Mouse (Mus musculus) CH12.LX (cell line): ENCODE measurements at regions not wholly inside any gene's neighbourhood (a gene's known extent, or its start where the extent isn't known, plus 50 kb on each side); places are given as distances from the start of the nearest gene placed in this dataset.
A peak's percentile ranks its signal among the peaks of the same experiment; 100 is the strongest.

Source experiments
- DNase-seq: peaks from one replicate; pipeline ENCODE4 v3.0.0-alpha.2; 2013; ENCODE audit errors: extremely low read depth
- H3K27ac ChIP-seq: 2 replicates; pipeline ENCODE4 v1.5.1; 2012; ENCODE audit warnings: low read depth, mild to moderate bottlenecking, control low read depth, moderate library complexity; ENCODE audit not compliant: insufficient read depth
- H3K27me3 ChIP-seq: replicated peaks from 2 replicates; pipeline ENCODE3; 2012; ENCODE audit warnings: inconsistent platforms
- H3K36me3 ChIP-seq, 2 experiments: replicated peaks in 1 of 2; 2 replicates each; pipeline versions ENCODE3 to v1.6.1; 2012; ENCODE audit warnings: inconsistent platforms in 1 of 2, low read length in 1 of 2, mild to moderate bottlenecking in 1 of 2, mixed read lengths in 1 of 2, moderate library complexity in 1 of 2; ENCODE audit not compliant: control insufficient read depth in 1 of 2, insufficient read depth in 1 of 2
- H3K4me1 ChIP-seq, 2 experiments: 2 replicates each; pipeline ENCODE4 v1.6.1; 2012; ENCODE audit warnings: inconsistent platforms in 1 of 2, moderate library complexity in 1 of 2; ENCODE audit not compliant: insufficient read depth in 2 of 2, control insufficient read depth in 1 of 2
- H3K4me2 ChIP-seq: 2 replicates; pipeline ENCODE4 v1.6.1; 2012; ENCODE audit warnings: low read depth, mild to moderate bottlenecking, control low read depth; ENCODE audit not compliant: poor library complexity, insufficient read depth, severe bottlenecking
- H3K4me3 ChIP-seq, 3 experiments: fragments of 150-350 bp in 1 of 3; sonication (generic) in 1 of 3; replicated peaks in 1 of 3; 2 replicates each; pipeline versions ENCODE3 to v1.5.1; 2011 to 2012; ENCODE audit warnings: low read depth in 2 of 3, low read length in 2 of 3, mild to moderate bottlenecking in 2 of 3, moderate library complexity in 2 of 3, control low read depth in 1 of 3, improper control_type of control experiment in 1 of 3, inconsistent platforms in 1 of 3, mixed read lengths in 1 of 3; ENCODE audit not compliant: poor library complexity in 1 of 3
- H3K79me2 ChIP-seq: replicated peaks from 2 replicates; pipeline ENCODE4 v1.6.1; 2012; ENCODE audit warnings: mild to moderate bottlenecking, moderate library complexity; ENCODE audit not compliant: control insufficient read depth, poor library complexity, insufficient read depth, severe bottlenecking; ENCODE audit errors: extremely low read depth
- H3K9ac ChIP-seq: 2 replicates; pipeline ENCODE4 v1.6.1; 2012; ENCODE audit warnings: low read depth, mild to moderate bottlenecking, control low read depth, moderate library complexity; ENCODE audit not compliant: insufficient read depth
- H3K9me3 ChIP-seq: replicated peaks from 2 replicates; pipeline ENCODE3; 2012; ENCODE audit warnings: low read length, inconsistent platforms, mixed read lengths
- BHLHE40 ChIP-seq: IDR thresholded peaks from 2 replicates; pipeline ENCODE4 v1.6.1; 2011; ENCODE audit warnings: mild to moderate bottlenecking, low read depth, low read length, improper control_type of control experiment
- CHD1 ChIP-seq: IDR thresholded peaks from 2 replicates; pipeline ENCODE4 v1.6.1; 2012; ENCODE audit warnings: low read depth, low read length, improper control_type of control experiment, inconsistent platforms
- CHD2 ChIP-seq: IDR thresholded peaks from 2 replicates; pipeline ENCODE4 v1.6.1; 2011; ENCODE audit warnings: low read length, improper control_type of control experiment
- CTCF ChIP-seq, 2 experiments: IDR thresholded peaks in 1 of 2; conservative IDR thresholded peaks in 1 of 2; 2 replicates each; pipeline ENCODE4 v1.5.1; 2011 to 2012; ENCODE audit warnings: low read depth in 2 of 2, low read length in 2 of 2, improper control_type of control experiment in 1 of 2, inconsistent platforms in 1 of 2, mild to moderate bottlenecking in 1 of 2, moderate library complexity in 1 of 2
- E2F4 ChIP-seq: IDR thresholded peaks from 2 replicates; pipeline ENCODE4 v1.6.1; 2011; ENCODE audit warnings: low read depth, low read length, improper control_type of control experiment; ENCODE audit not compliant: insufficient replicate concordance
- EP300 ChIP-seq: IDR thresholded peaks from 2 replicates; pipeline ENCODE4 v1.6.1; 2011; ENCODE audit warnings: low read length, improper control_type of control experiment
- ETS1 ChIP-seq: conservative IDR thresholded peaks from 2 replicates; pipeline ENCODE4 v1.6.1; 2012; ENCODE audit warnings: low read depth, mild to moderate bottlenecking, inconsistent platforms, low read length, improper control_type of control experiment, moderate library complexity
- GABPA ChIP-seq: IDR thresholded peaks from 2 replicates; pipeline ENCODE4 v1.6.1; 2012; ENCODE audit warnings: low read depth, low read length, improper control_type of control experiment, inconsistent platforms; ENCODE audit not compliant: insufficient replicate concordance
- HCFC1 ChIP-seq: IDR thresholded peaks from 2 replicates; pipeline ENCODE4 v1.6.1; 2012; ENCODE audit warnings: low read depth, mild to moderate bottlenecking, inconsistent platforms, low read length, improper control_type of control experiment
- IRF4 ChIP-seq: IDR thresholded peaks from 2 replicates; pipeline ENCODE4 v1.6.1; 2014; ENCODE audit warnings: low read depth, mild to moderate bottlenecking, inconsistent platforms, low read length, improper control_type of control experiment
- JUN ChIP-seq: IDR thresholded peaks from 2 replicates; pipeline ENCODE4 v1.6.1; 2011; ENCODE audit warnings: low read depth, mild to moderate bottlenecking, low read length, improper control_type of control experiment, moderate library complexity; ENCODE audit not compliant: insufficient read depth
- JUND ChIP-seq: conservative IDR thresholded peaks from 2 replicates; pipeline ENCODE4 v1.6.1; 2011; ENCODE audit warnings: low read depth, low read length, improper control_type of control experiment
- KAT2A ChIP-seq: IDR thresholded peaks from 2 replicates; pipeline ENCODE4 v1.6.1; 2012; ENCODE audit warnings: low read length, improper control_type of control experiment, inconsistent platforms; ENCODE audit not compliant: insufficient replicate concordance
- MAX ChIP-seq: IDR thresholded peaks from 2 replicates; pipeline ENCODE4 v1.6.1; 2011; ENCODE audit warnings: low read length, improper control_type of control experiment
- MAZ ChIP-seq: IDR thresholded peaks from 2 replicates; pipeline ENCODE4 v1.6.1; 2012; ENCODE audit warnings: low read depth, mild to moderate bottlenecking, inconsistent platforms, low read length, improper control_type of control experiment, moderate library complexity
- MEF2A ChIP-seq: IDR thresholded peaks from 2 replicates; pipeline ENCODE4 v1.6.1; 2014; ENCODE audit warnings: low read depth, mild to moderate bottlenecking, inconsistent platforms, low read length, improper control_type of control experiment, borderline replicate concordance
- MXI1 ChIP-seq: IDR thresholded peaks from 2 replicates; pipeline ENCODE4 v1.6.1; 2011; ENCODE audit warnings: mild to moderate bottlenecking, low read depth, low read length, improper control_type of control experiment
- NELFE ChIP-seq: IDR thresholded peaks from 2 replicates; pipeline ENCODE4 v1.6.1; 2011; ENCODE audit warnings: low read depth, low read length, improper control_type of control experiment
- NRF1 ChIP-seq: IDR thresholded peaks from 2 replicates; pipeline ENCODE4 v1.6.1; 2014; ENCODE audit warnings: low read depth, mild to moderate bottlenecking, inconsistent platforms, low read length, improper control_type of control experiment, moderate library complexity
- PAX5 ChIP-seq: IDR thresholded peaks from 2 replicates; pipeline ENCODE4 v1.6.1; 2012; ENCODE audit warnings: low read length, inconsistent platforms, mixed read lengths
- POLR2A ChIP-seq: IDR thresholded peaks from 2 replicates; pipeline ENCODE4 v1.6.1; 2011; ENCODE audit warnings: low read depth, mild to moderate bottlenecking, improper control_type of control experiment, low read length
- POLR2AphosphoS2 ChIP-seq: IDR thresholded peaks from 2 replicates; pipeline ENCODE4 v1.6.1; 2011; ENCODE audit warnings: low read depth, low read length, improper control_type of control experiment
- RAD21 ChIP-seq: IDR thresholded peaks from 2 replicates; pipeline ENCODE4 v1.6.1; 2011; ENCODE audit warnings: low read depth, mild to moderate bottlenecking, low read length, improper control_type of control experiment, moderate library complexity
- RCOR1 ChIP-seq: conservative IDR thresholded peaks from 2 replicates; pipeline ENCODE4 v1.6.1; 2012; ENCODE audit warnings: low read depth, mild to moderate bottlenecking, inconsistent platforms, low read length, improper control_type of control experiment
- SIN3A ChIP-seq: IDR thresholded peaks from 2 replicates; pipeline ENCODE4 v1.6.1; 2012; ENCODE audit warnings: low read length, improper control_type of control experiment, inconsistent platforms
- SMC3 ChIP-seq: IDR thresholded peaks from 2 replicates; pipeline ENCODE4 v1.6.1; 2011; ENCODE audit warnings: low read depth, low read length, improper control_type of control experiment
- TBP ChIP-seq: conservative IDR thresholded peaks from 2 replicates; pipeline ENCODE4 v1.6.1; 2011; ENCODE audit warnings: low read depth, low read length, improper control_type of control experiment
- TCF12 ChIP-seq: IDR thresholded peaks from 2 replicates; pipeline ENCODE4 v1.6.1; 2014; ENCODE audit warnings: low read depth, mild to moderate bottlenecking, inconsistent platforms, low read length, improper control_type of control experiment
- UBTF ChIP-seq: IDR thresholded peaks from 2 replicates; pipeline ENCODE4 v1.6.1; 2012; ENCODE audit warnings: low read depth, mild to moderate bottlenecking, inconsistent platforms, low read length, improper control_type of control experiment, moderate library complexity
- USF1 ChIP-seq: IDR thresholded peaks from 2 replicates; pipeline ENCODE4 v1.6.1; 2014; ENCODE audit warnings: low read depth, mild to moderate bottlenecking, inconsistent platforms, low read length, improper control_type of control experiment
- USF2 ChIP-seq: conservative IDR thresholded peaks from 2 replicates; pipeline ENCODE4 v1.6.1; 2011; ENCODE audit warnings: low read depth, low read length, improper control_type of control experiment
- ZC3H11A ChIP-seq: IDR thresholded peaks from 2 replicates; pipeline ENCODE4 v1.6.1; 2012; ENCODE audit warnings: low read depth, mild to moderate bottlenecking, inconsistent platforms, low read length, improper control_type of control experiment
- ZKSCAN1 ChIP-seq: IDR thresholded peaks from 2 replicates; pipeline ENCODE4 v1.6.1; 2012; ENCODE audit warnings: low read depth, inconsistent platforms, low read length, improper control_type of control experiment, borderline replicate concordance
- ZMIZ1 ChIP-seq: IDR thresholded peaks from 2 replicates; pipeline ENCODE4 v1.6.1; 2012; ENCODE audit warnings: low read depth, mild to moderate bottlenecking, inconsistent platforms, low read length, improper control_type of control experiment
- ZNF384 ChIP-seq: IDR thresholded peaks from 2 replicates; pipeline ENCODE4 v1.6.1; 2012; ENCODE audit warnings: low read depth, low read length, improper control_type of control experiment, inconsistent platforms
- dilution Hi-C: fragments of 300-500 bp; cut with MboI; formaldehyde crosslinking; loops from 2 replicates; pipeline ENCODE4 v1.14.3; 2020; ENCODE audit warnings: low sequenced_read_pairs; ENCODE audit not compliant: extremely low pct_unique_long_range_greater_than_20kb, extremely low pct_ligation_motif_present
- in situ Hi-C: fragments of 300-500 bp; cut with MboI; formaldehyde crosslinking; loops from 3 replicates; pipeline ENCODE4 v1.14.3; 2019; ENCODE audit warnings: low sequenced_read_pairs, low pct_ligation_motif_present, low pct_unique_long_range_greater_than_20kb, mixed read lengths

- peak overlapping the region in 1 of 3 experiments; percentile 30 for H3K4me3 ChIP-seq
- H3K4me1 ChIP-seq = peaks cover 30 to 55% of the 10 kb centered on the region in 2 experiments
- peak overlapping the region; percentile 95 for H3K27ac ChIP-seq
- H3K9me3 ChIP-seq = peaks cover 3% of the 10 kb centered on the region
- H3K4me2 ChIP-seq = peak overlapping the region; percentile 63
- H3K9ac ChIP-seq = peak overlapping the region; percentile 29; the same call in 1 of the 2 replicates
- peaks cover 6% of the 10 kb centered on the region for H3K79me2 ChIP-seq
- no peaks in the 10 kb centered on the region for H3K27me3 ChIP-seq
- dilution Hi-C loops (no loop called here), in situ Hi-C loops (no loop called here)
- no peak for TF ChIP-seq ZKSCAN1
- TF ChIP-seq KAT2A = no peak
- TF ChIP-seq MAX = no peak
- TF ChIP-seq RCOR1 = no peak
- TF ChIP-seq HCFC1 = no peak
- TF ChIP-seq SMC3 = no peak
- 0 out of 2 replicates have a peak, but pooled peaks have one; percentile 12 for TF ChIP-seq IRF4
- TF ChIP-seq BHLHE40 = no peak
- no peak for TF ChIP-seq UBTF
- TF ChIP-seq EP300 = peak; percentile 24; the same call in 1 of the 2 replicates
- no peak for TF ChIP-seq TCF12
- no peak; the same call in 1 of the 2 replicates for TF ChIP-seq JUND
- TF ChIP-seq MAZ = no peak
- TF ChIP-seq CHD2 = peak; percentile 79; the same call in 1 of the 2 replicates
- TF ChIP-seq POLR2AphosphoS2 = no peak
- no peak for TF ChIP-seq CTCF (conservative IDR thresholded peaks at IDR 0.05 in 1 of 2, IDR thresholded peaks at IDR 0.05 in 1 of 2; ENCODE audit: low read depth in 2 of 2, low read length in 2 of 2)
- TF ChIP-seq NRF1 = no peak
- TF ChIP-seq RAD21 = no peak
- no peak for TF ChIP-seq NELFE
- no peak for TF ChIP-seq ZMIZ1
- no peak for TF ChIP-seq CHD1
- TF ChIP-seq ZNF384 = no peak
- 0 out of 2 replicates have a peak, but pooled peaks have one; percentile 43 for TF ChIP-seq TBP
- no peak for TF ChIP-seq ETS1
- no peak for TF ChIP-seq GABPA
- no peak for TF ChIP-seq E2F4
- TF ChIP-seq ZC3H11A = no peak
- no peak for TF ChIP-seq POLR2A
- TF ChIP-seq SIN3A = no peak
- no peak for TF ChIP-seq MXI1
- no peak for TF ChIP-seq PAX5
- TF ChIP-seq JUN = no peak
- TF ChIP-seq USF1 = no peak
- TF ChIP-seq USF2 = no peak
- TF ChIP-seq MEF2A = no peak
- no peak for DNase-seq
- H3K36me3 ChIP-seq = peaks cover 0 to 4% of the 10 kb centered on the region in 2 experiments
Observed at GRCm38 (mm10) chr16:84602969-84603368, 88.0 kb downstream of the A730009L09Rik start.
